Mouse (Mus musculus): Measurements from ENCODE around the gene Zbtb48.

DNA sequence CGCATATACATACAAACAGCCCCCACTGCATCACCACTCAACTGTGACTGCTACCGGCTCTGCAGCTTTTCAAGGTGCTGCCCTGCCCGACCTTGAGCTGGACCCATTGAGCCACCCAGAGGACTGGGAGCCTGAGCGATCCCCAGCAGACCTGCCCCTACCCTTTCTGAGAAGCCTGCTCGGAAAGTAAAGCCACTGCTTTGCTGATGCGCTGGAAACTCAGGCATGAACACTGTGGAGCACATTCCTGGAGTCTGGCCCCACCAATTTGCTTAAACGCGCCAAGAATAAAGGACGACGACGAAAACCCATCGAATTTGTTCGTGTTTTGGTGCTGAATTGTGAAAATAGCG is 19.3 kb downstream of the Zbtb48 start:
- TF ChIP-seq CTCF (IDR thresholded peaks at IDR 0.05; ENCODE audit: extremely low read depth, insufficient read depth, low read length): no peak
- TF ChIP-seq POLR2A (IDR thresholded peaks at IDR 0.05; ENCODE audit: extremely low read depth, insufficient read depth, low read length): no peak
